Mouse (Mus musculus) forebrain, embryonic 10.5 days (tissue): ENCODE data around the gene 2810408A11Rik. TPM values are rescaled to one million over a fixed set of nuclear protein-coding genes. Genes with fewer than 3 reads are reported as not detected.

ENCODE experiments used
- DNase-seq: peaks from one replicate; pipeline ENCODE4 v3.0.0-alpha.2; 2017; ENCODE audit warnings: low spot score; ENCODE audit errors: extremely low spot score
- H3K27ac ChIP-seq: fragments of 300-500 bp; sonication (generic); 2 replicates; pipeline ENCODE4 v1.5.1; 2016; ENCODE audit warnings: mild to moderate bottlenecking
- H3K27me3 ChIP-seq: fragments of 300-500 bp; sonication (generic); 2 replicates; pipeline ENCODE4 v1.6.1; 2016; ENCODE audit warnings: mild to moderate bottlenecking; ENCODE audit not compliant: poor library complexity, severe bottlenecking
- H3K36me3 ChIP-seq: fragments of 300-500 bp; sonication (generic); replicated peaks from 2 replicates; pipeline ENCODE4 v1.6.1; 2016; ENCODE audit warnings: mild to moderate bottlenecking, moderate library complexity
- H3K4me1 ChIP-seq: fragments of 300-500 bp; sonication (generic); 2 replicates; pipeline ENCODE4 v1.6.1; 2016
- H3K4me3 ChIP-seq: fragments of 300-500 bp; sonication (generic); 2 replicates; pipeline ENCODE4 v1.5.1; 2016; ENCODE audit warnings: mild to moderate bottlenecking, moderate library complexity
- H3K9me3 ChIP-seq: fragments of 300-500 bp; sonication (generic); 2 replicates; pipeline ENCODE4 v1.6.1; 2016; ENCODE audit warnings: mild to moderate bottlenecking, moderate library complexity
- WGBS: fragments of 180-500 bp; shearing (Covaris S2); methylation state at CpG from one replicate; pipeline ENCODE4 v1.1.7; 2016; 5-methylcytosine and 5-hydroxymethylcytosine counted together
- polyA plus RNA-seq: library from polyadenylated mRNA; unstranded; fragments of >200 nt; fragmentation: Nextera tagmentation; extraction: Ambion mirVana; gene quantifications from 2 replicates; pipeline ENCODE4 v1.2.1, GENCODE M21; 2016

2810408A11Rik gene
- polyA plus RNA-seq, 1 experiment from 2014 or later: 11.9 TPM

DNA sequence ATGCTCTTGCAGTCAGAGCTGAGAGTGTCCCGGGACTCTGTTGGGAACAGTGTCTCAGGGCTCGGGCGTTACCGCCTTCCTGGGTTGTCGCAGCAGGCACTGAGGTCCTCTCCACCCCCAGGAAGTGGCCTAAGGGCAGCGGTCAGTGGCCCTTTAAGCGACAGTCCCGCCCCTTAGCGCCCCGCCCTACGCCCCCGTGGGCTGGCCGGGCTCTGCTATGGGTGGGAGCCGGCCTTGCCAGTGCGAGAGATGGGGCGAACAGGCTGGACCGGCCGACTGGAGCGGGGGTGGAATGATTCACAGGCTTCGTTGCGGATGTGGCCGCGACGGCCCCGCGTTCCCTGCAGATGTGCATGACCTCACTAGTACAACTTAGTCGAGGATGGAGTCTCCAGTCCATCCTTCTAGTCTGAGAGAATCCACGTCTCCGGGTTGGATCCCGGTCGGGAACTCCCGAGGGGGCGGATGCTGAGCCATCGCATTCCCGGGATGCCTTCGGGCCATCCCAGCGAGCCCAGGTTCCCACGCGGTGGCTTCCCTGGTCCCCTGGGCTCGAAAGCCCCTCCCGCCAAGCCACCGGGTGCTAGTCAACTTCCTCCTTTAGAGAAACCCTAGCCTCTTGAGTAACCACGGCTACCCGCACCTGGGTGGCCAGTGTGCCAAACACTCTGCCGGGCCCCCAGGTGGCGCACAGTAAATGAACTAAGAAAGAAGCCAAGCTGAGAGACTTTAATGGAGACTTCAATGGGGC, 19.8 kb downstream of the 2810408A11Rik start, which contains the start of gene Kctd11:
TSS of gene Kctd11 (minus strand) at position 554 of the 751 bp plus-strand sequence.
- Histone ChIP-seq H3K4me3 (peak within 1 kb of the TSS; percentile 58), H3K9me3 (no peaks in the 10 kb centered on the region), H3K27me3 (peaks cover 34% of the 10 kb centered on the region), H3K27ac (peak within 1 kb of the TSS; percentile 84), H3K36me3 (no peaks in the 10 kb centered on the region), H3K4me1 (peaks cover 67% of the 10 kb centered on the region)
- peak; percentile 85 for DNase-seq
- under 1% methylated on average over 46 of the region's 46 CpGs for WGBS

DNA sequence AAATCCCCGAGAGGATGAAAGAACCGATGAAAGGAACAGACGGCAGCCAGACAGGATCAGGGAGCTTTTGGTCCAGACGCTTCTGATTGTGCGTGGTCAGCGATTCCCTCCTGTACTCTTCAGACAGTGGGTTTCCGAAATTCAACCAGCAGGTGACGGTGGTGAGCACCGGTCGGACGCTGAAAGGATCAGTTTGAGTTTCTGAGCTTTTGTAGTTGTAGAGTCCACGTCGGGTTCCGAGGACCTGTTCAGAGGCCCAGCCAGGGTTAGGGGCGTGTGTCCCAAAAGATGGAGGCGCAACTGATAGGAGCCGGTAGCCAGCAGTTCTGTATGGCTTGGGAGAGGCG, 20.3 kb downstream of the 2810408A11Rik start:
- H3K36me3 ChIP-seq: no peaks in the 10 kb centered on the region
- peak overlapping the region; percentile 58 for H3K4me3 ChIP-seq
- DNase-seq: no peak
- under 1% methylated on average over 18 of the region's 18 CpGs for WGBS
- peaks cover 69% of the 10 kb centered on the region for H3K4me1 ChIP-seq
- H3K9me3 ChIP-seq: no peaks in the 10 kb centered on the region
- H3K27ac ChIP-seq: peak overlapping the region; percentile 84
- peaks cover 33% of the 10 kb centered on the region for H3K27me3 ChIP-seq

DNA sequence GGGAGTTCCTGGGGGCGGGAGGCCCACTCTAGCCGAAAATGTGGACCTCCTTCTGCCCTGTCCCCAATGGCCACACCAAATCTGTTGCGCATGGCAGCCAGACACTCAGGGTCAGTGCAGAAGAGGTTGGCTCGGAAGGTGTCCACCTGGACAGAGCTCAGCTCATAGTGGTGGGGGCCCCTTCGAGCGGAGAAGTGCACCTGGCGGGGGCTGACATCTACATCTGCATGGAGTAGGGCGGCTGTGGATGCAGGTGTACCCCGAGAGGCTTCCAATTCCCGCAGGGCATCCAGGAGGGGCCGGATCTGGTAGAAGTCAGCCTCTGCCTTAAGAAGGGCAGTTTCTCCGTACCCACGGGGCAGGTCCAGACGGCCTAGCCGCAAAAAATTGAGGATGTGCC, 21.1 kb downstream of the 2810408A11Rik start:
- 61% methylated on average over 15 of the region's 15 CpGs for WGBS
- Histone ChIP-seq H3K27me3 (peaks cover 30% of the 10 kb centered on the region), H3K4me3 (peak overlapping the region; percentile 58), H3K36me3 (no peaks in the 10 kb centered on the region), H3K27ac (peak overlapping the region; percentile 84), H3K9me3 (no peaks in the 10 kb centered on the region), H3K4me1 (peaks cover 66% of the 10 kb centered on the region)
- no peak for DNase-seq

DNA sequence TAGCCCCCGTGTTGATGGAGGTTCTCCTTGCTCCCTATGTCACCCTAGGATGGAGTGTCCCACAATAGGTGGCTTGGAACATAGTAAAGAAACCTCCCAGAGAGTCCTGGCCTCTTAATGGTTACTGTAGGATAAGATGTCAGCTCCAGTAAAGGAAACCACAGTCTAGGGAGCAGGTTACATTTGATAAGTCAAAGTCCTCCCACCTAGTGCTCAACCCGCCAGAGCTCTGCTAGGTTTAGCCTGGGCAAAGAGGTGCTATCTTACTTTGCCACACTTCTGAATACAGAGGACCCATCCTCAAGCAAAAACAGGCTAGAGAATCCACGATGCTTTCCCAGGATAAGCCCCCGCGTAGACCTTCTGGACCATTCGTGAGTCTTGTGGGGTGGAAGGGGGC, 21.8 kb downstream of the 2810408A11Rik start:
- DNase-seq: no peak
- no peaks in the 10 kb centered on the region for H3K9me3 ChIP-seq
- 91% methylated on average over 6 of the region's 6 CpGs for WGBS
- H3K36me3 ChIP-seq: no peaks in the 10 kb centered on the region
- peak overlapping the region; percentile 58; the same call in 1 of the 2 replicates for H3K4me3 ChIP-seq
- H3K4me1 ChIP-seq: peaks cover 66% of the 10 kb centered on the region
- H3K27me3 ChIP-seq: peaks cover 30% of the 10 kb centered on the region
- no peak overlapping the region for H3K27ac ChIP-seq

DNA sequence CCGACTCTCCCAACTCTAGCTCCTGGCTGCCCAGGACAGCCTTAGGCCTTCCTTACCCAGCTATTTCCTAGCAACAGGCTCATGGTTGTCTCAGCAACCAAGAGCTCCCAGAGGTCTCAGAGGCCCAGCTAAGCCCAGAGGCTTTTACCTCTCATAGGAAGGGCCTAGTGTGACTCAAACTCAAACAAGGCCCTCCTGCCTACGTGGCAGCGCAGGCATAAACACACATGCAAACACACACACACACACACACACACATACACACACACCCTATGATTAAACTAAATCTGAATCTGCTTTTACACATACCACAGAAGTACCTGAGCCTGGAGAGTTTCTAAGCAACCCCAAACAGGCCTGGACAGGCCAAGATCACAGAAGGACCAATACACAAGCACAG, 22.4 kb downstream of the 2810408A11Rik start:
- 83% methylated on average over 3 of the region's 3 CpGs for WGBS
- Histone ChIP-seq H3K4me1 (peaks cover 66% of the 10 kb centered on the region), H3K4me3 (no peak overlapping the region), H3K9me3 (no peaks in the 10 kb centered on the region), H3K36me3 (no peaks in the 10 kb centered on the region), H3K27me3 (peaks cover 30% of the 10 kb centered on the region), H3K27ac (no peak overlapping the region)
- no peak for DNase-seq

DNA sequence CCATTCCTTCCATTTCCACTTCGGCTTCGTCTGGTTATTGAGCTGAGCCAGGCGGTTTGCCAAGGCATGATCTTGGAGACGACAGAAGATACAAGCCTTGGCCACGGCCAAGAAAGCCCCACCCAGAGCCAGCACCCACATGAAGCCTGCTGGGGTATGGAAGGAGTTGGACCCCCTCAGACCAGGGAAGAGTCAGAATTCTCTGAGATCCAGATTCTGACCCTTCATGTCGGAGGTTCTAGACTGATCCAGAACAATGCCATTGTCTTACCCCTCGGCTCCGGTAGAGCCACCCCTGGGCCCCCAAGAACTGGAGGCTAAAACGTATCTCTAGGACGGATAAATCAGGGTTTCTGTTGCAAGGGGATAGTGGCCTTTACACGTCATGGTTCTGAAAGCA, 22.9 kb downstream of the 2810408A11Rik start, which contains the start of gene Tmem95:
TSS of gene Tmem95 (minus strand) at position 141 of the 400 bp plus-strand sequence.
- Histone ChIP-seq H3K9me3 (no peaks in the 10 kb centered on the region), H3K4me1 (peaks cover 66% of the 10 kb centered on the region), H3K36me3 (no peaks in the 10 kb centered on the region), H3K27me3 (peaks cover 30% of the 10 kb centered on the region), H3K4me3 (peak within 1 kb of the TSS; percentile 58), H3K27ac (peak within 1 kb of the TSS; percentile 75)
- 92% methylated on average over 11 of the region's 11 CpGs for WGBS
- DNase-seq: no peak

DNA sequence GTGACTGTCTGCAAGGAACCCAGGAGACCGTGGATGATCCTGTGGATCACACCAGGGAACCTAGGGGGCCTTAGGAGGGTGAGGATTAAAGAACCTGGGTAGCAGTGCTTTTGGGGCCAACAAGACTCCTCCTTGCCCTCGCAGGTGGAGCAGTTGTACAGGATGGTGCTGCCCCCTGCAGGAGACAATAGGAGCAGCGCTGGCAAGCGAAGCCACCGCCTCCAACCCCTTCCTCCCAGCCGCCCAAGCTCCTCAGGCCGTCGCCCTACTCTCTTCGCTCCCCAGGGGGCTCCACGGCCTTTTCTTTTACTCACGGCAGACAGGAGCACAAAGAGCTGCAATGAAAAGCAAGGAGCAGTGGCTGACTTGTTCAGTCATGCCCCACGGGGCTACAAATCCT, 23.9 kb downstream of the 2810408A11Rik start:
- Histone ChIP-seq H3K27me3 (peaks cover 21% of the 10 kb centered on the region), H3K36me3 (no peaks in the 10 kb centered on the region), H3K27ac (peak overlapping the region; percentile 75), H3K9me3 (no peaks in the 10 kb centered on the region), H3K4me3 (peak overlapping the region; percentile 42), H3K4me1 (peaks cover 60% of the 10 kb centered on the region)
- peak; percentile 85 for DNase-seq
- WGBS: 1% methylated on average over 12 of the region's 12 CpGs

DNA sequence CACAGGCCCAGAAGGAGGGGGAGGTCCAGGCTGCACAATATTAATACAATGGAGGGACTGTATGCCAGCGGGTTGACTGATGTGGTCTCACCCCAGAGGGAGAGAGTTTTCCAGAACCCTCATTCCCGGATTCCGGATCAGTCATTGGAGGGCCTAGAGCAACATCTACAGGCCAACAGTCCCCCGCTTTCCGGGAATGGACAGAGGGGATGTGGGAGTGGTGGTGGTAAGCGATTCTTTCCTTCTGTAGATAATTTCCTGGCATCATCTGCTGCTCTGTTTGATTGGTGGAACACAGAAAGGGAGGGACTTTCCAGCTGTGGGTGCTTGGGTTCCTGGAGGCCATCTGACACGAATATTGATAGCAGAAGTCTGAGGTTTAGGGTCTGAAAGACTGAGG, 24.6 kb downstream of the 2810408A11Rik start:
- H3K27me3 ChIP-seq: peaks cover 16% of the 10 kb centered on the region
- H3K4me3 ChIP-seq: no peak overlapping the region
- no peak for DNase-seq
- no peaks in the 10 kb centered on the region for H3K9me3 ChIP-seq
- H3K4me1 ChIP-seq: peaks cover 54% of the 10 kb centered on the region
- H3K36me3 ChIP-seq: no peaks in the 10 kb centered on the region
- 0 out of 2 replicates have a peak overlapping the region, but pooled peaks have one; percentile 75 for H3K27ac ChIP-seq
- WGBS: 71% methylated on average over 7 of the region's 7 CpGs

DNA sequence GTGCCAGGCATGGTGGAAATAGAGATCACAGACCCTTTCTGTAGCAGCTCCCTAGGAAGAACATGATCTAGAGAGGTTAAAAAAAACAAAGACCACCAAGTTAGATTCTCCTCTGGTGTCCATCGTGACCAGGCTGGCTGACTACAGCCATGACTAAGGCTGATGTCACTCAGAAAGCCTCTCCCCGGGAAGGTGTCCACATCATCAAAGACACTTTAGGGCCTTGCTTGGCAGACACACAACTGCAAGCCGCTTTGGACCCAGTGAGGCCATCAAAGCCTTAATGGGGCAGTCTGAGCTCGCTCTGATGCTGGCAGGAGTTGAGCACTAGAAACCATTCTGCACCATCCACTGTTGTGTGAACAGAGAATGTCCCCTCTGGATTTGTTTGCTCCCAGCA, 28.3 kb downstream of the 2810408A11Rik start:
- Histone ChIP-seq H3K27ac (no peak overlapping the region), H3K36me3 (no peaks in the 10 kb centered on the region), H3K4me3 (no peak overlapping the region), H3K4me1 (peaks cover 16% of the 10 kb centered on the region), H3K27me3 (no peaks in the 10 kb centered on the region), H3K9me3 (no peaks in the 10 kb centered on the region)
- DNase-seq: no peak
- 88% methylated on average over 4 of the region's 4 CpGs for WGBS

DNA sequence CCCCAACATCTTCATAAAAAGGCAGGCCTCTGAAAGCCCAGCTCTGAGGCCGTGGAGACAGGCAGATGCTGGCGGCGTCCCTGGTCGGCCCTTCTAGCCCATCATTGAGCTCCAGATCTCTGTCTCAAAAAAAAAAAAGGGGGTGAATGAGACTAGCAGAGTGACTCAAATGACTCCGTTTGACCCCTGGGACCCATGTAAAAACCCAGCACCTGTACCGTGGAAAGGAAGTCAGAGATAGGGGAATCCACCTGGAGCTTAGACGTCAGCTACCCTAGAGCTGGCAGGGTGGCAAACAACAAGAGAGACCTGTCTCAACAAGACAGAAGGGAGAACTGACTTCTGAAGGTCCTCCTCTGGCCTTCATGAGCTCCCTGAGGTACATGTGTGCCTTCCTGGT, 29.0 kb downstream of the 2810408A11Rik start:
- no peaks in the 10 kb centered on the region for H3K36me3 ChIP-seq
- no peak overlapping the region for H3K27ac ChIP-seq
- WGBS: 89% methylated on average over 7 of the region's 7 CpGs
- H3K4me1 ChIP-seq: peaks cover 10% of the 10 kb centered on the region
- no peak for DNase-seq
- H3K4me3 ChIP-seq: no peak overlapping the region
- no peaks in the 10 kb centered on the region for H3K9me3 ChIP-seq
- H3K27me3 ChIP-seq: no peaks in the 10 kb centered on the region

DNA sequence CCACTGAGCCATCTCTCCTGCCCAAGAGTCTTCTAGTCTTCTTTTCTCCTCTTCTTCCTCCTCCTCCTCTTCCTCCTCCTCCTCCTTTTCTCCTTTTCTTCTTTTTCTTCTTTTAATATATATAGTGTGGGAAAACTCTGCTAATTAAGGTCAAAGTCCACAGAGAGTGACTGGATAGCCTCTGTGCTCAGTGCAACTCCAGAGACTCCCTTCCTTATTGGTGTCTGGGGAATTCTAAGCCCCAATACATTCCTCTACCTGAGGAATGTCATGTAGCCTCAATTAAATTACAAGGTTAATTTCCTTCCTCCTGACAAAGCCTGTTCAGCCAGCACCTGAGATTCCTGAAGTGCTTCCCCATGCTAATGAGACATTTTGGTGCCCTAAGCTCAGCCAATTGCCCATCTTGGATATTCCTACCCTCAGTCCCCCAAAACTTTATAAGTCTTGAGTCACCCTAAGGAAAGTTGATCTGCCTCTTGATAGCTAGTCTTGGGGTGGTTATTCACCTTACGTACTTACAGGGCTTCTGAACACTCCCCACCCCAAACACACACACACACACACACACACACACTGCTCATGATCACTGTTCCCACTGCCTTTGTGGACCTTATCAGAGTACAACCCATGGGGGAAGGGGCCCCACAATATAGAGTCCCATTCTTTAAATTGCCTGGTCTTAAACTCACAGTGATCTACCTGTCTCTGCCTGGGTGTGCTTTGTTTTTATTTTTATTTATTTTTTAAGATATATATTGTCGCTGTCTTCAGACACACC, 30.3 kb downstream of the 2810408A11Rik start:
- Histone ChIP-seq H3K27me3 (no peaks in the 10 kb centered on the region), H3K4me3 (no peak overlapping the region), H3K9me3 (no peaks in the 10 kb centered on the region), H3K4me1 (no peaks in the 10 kb centered on the region), H3K27ac (no peak overlapping the region), H3K36me3 (no peaks in the 10 kb centered on the region)
- WGBS: 87% methylated on average over 2 of the region's 2 CpGs
- DNase-seq: no peak

DNA sequence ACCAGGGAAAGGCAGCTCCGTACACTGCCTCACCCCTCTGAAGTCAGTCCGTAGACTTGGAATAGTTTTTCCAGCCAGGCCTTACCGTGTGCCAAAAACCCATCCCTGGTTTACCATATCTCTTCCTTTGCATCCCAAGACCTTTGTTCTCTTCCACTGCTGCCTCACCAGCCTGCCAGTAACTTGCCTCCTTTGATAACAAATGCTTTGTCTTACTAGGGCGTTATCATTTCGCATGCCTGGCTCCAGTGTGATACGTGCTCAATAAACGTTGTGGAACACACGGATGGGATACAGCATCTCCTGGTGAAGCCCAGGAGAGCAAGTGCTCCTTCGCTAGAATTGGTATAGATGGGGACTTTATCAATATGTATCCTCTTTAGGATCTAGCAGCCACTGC, 33.5 kb downstream of the 2810408A11Rik start:
- DNase-seq: no peak
- Histone ChIP-seq H3K4me3 (no peak overlapping the region), H3K27me3 (no peaks in the 10 kb centered on the region), H3K27ac (no peak overlapping the region), H3K9me3 (no peaks in the 10 kb centered on the region), H3K4me1 (peaks cover 3% of the 10 kb centered on the region; the same call in 1 of the 2 replicates), H3K36me3 (no peaks in the 10 kb centered on the region)
- 73% methylated on average over 9 of the region's 9 CpGs for WGBS

DNA sequence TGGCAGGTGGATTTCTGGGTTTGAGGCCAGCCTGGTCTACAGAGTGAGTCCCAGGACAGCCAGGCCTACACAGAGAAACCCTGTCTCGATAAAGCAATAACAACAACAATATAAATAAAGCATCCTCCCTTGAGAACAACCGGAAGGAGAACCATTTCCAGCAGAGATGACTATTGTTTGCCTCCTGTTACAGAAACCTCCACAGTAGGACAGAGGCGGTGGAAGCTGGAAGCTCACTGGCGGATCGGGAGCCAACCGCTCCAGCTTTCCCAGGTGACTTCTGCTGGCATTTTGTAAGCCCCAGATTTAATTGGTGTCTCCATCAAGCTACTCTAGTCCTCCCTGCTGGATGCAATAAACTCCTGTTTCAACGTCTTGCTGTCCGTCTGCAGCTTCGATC, 35.2 kb downstream of the 2810408A11Rik start:
- Histone ChIP-seq H3K27ac (no peak overlapping the region), H3K4me3 (no peak overlapping the region), H3K9me3 (no peaks in the 10 kb centered on the region), H3K36me3 (no peaks in the 10 kb centered on the region), H3K4me1 (peaks cover 3% of the 10 kb centered on the region; the same call in 1 of the 2 replicates), H3K27me3 (no peaks in the 10 kb centered on the region)
- no peak for DNase-seq
- 89% methylated on average over 9 of the region's 9 CpGs for WGBS
